Mouse (Mus musculus): Measurements from ENCODE around the gene Pfkfb1. TPM values are rescaled to one million over a fixed set of nuclear protein-coding genes. Genes with fewer than 3 reads are reported as not detected.

The Pfkfb1 gene
- total RNA-seq (2012; rRNA removed) (6.7 and 7.6 TPM in 2 replicates), total RNA-seq (2014; rRNA removed) (5.7 and 7.5 TPM in 2 replicates), polyA plus RNA-seq (2012; ENCODE audit: insufficient read length, low read depth) (12.4 and 15.0 TPM in 2 replicates)

GRCm38 (mm10) chrX:150588023-150588764 lies at the start of gene Pfkfb1:
Pfkfb1 (plus strand) TSS chrX:150588229.
- H3K4me3 ChIP-seq (replicated peaks in 1 of 3; ENCODE audit: low read depth in 2 of 3, low read length in 2 of 3, poor library complexity in 1 of 3) = peak within 1 kb of the TSS; percentile 66 to 94 (median 79)
- dilution Hi-C loops (cut with MboI; ENCODE audit: extremely low pct_ligation_motif_present, extremely low pct_unique_long_range_greater_than_20kb, low sequenced_read_pairs) = no loop called here
- peak within 1 kb of the TSS; percentile 95 for H3K9ac ChIP-seq (ENCODE audit: insufficient read depth, low read depth)
- H3K79me2 ChIP-seq (replicated peaks; ENCODE audit: control insufficient read depth, extremely low read depth, insufficient read depth, poor library complexity, severe bottlenecking) = peaks cover 11% of the 10 kb centered on the region
- no peaks in the 10 kb centered on the region for H3K4me1 ChIP-seq (ENCODE audit: control insufficient read depth in 1 of 2, insufficient read depth in 2 of 2)
- H3K27me3 ChIP-seq (replicated peaks) = no peaks in the 10 kb centered on the region
- peak; percentile 74 for DNase-seq (ENCODE audit: extremely low read depth)
- in situ Hi-C loops (cut with MboI; ENCODE audit: low pct_ligation_motif_present, low pct_unique_long_range_greater_than_20kb, low sequenced_read_pairs) = no loop called here
- H3K27ac ChIP-seq (ENCODE audit: insufficient read depth, low read depth) = peak within 1 kb of the TSS; percentile 70
- H3K36me3 ChIP-seq (replicated peaks in 1 of 2; ENCODE audit: control insufficient read depth in 1 of 2, insufficient read depth in 1 of 2, low read length in 1 of 2) = peaks cover 13 to 22% of the 10 kb centered on the region in 2 experiments
- TF ChIP-seq POLR2AphosphoS2 (IDR thresholded peaks at IDR 0.05; ENCODE audit: low read depth, low read length) (0 out of 2 replicates have a peak, but pooled peaks have one; percentile 59), SIN3A (IDR thresholded peaks at IDR 0.05; ENCODE audit: low read length) (peak; percentile 13), ZMIZ1 (IDR thresholded peaks at IDR 0.05; ENCODE audit: low read depth, low read length) (peak; percentile 64), MAFK (IDR thresholded peaks at IDR 0.05; ENCODE audit: insufficient replicate concordance, low read length) (no peak), NELFE (IDR thresholded peaks at IDR 0.05; ENCODE audit: low read depth, low read length) (peak; percentile 62), CHD2 (IDR thresholded peaks at IDR 0.05; ENCODE audit: low read length) (peak; percentile 74), TBP (conservative IDR thresholded peaks at IDR 0.05; ENCODE audit: low read depth, low read length) (0 out of 2 replicates have a peak, but pooled peaks have one; percentile 40), NRF1 (IDR thresholded peaks at IDR 0.05; ENCODE audit: low read depth, low read length) (no peak), POLR2A (IDR thresholded peaks at IDR 0.05; ENCODE audit: low read depth, low read length) (peak; percentile 83), ZNF384 (IDR thresholded peaks at IDR 0.05; ENCODE audit: low read depth, low read length) (no peak), IRF4 (IDR thresholded peaks at IDR 0.05; ENCODE audit: low read depth, low read length) (no peak), HCFC1 (IDR thresholded peaks at IDR 0.05; ENCODE audit: low read depth, low read length) (peak; percentile 61), ELF1 (IDR thresholded peaks at IDR 0.05; ENCODE audit: low read depth, low read length) (peak; percentile 78), CTCF (conservative IDR thresholded peaks at IDR 0.05 in 1 of 2, IDR thresholded peaks at IDR 0.05 in 1 of 2; ENCODE audit: low read depth in 2 of 2, low read length in 2 of 2) (peak in 1 of 2 experiments; percentile 57; a peak in 2 of 4 replicates), SMC3 (IDR thresholded peaks at IDR 0.05; ENCODE audit: low read depth, low read length) (0 out of 2 replicates have a peak, but pooled peaks have one; percentile 11), MAZ (IDR thresholded peaks at IDR 0.05; ENCODE audit: low read depth, low read length) (0 out of 2 replicates have a peak, but pooled peaks have one; percentile 24), TCF12 (IDR thresholded peaks at IDR 0.05; ENCODE audit: low read depth, low read length) (peak; percentile 41; the same call in 1 of the 2 replicates), MXI1 (IDR thresholded peaks at IDR 0.05; ENCODE audit: low read depth, low read length) (peak; percentile 38; the same call in 1 of the 2 replicates)
- no peaks in the 10 kb centered on the region for H3K9me3 ChIP-seq (replicated peaks; ENCODE audit: low read length)
- H3K4me2 ChIP-seq (ENCODE audit: insufficient read depth, low read depth, poor library complexity, severe bottlenecking) = peak within 1 kb of the TSS; percentile 65

GRCm38 (mm10) chrX:150540111-150540510 lies 47.9 kb upstream of the Pfkfb1 start:
- in situ Hi-C loops (cut with MboI; ENCODE audit: low pct_ligation_motif_present, low pct_unique_long_range_greater_than_20kb, low sequenced_read_pairs) (no loop called here), dilution Hi-C loops (cut with MboI; ENCODE audit: extremely low pct_ligation_motif_present, extremely low pct_unique_long_range_greater_than_20kb, low sequenced_read_pairs) (no loop called here)
- Histone ChIP-seq H3K27ac (ENCODE audit: insufficient read depth, low read depth) (no peak overlapping the region), H3K4me3 (replicated peaks in 1 of 3; ENCODE audit: low read depth in 2 of 3, low read length in 2 of 3, poor library complexity in 1 of 3) (no peak overlapping the region), H3K9ac (ENCODE audit: insufficient read depth, low read depth) (no peak overlapping the region), H3K79me2 (replicated peaks; ENCODE audit: control insufficient read depth, extremely low read depth, insufficient read depth, poor library complexity, severe bottlenecking) (no peaks in the 10 kb centered on the region), H3K9me3 (replicated peaks; ENCODE audit: low read length) (no peaks in the 10 kb centered on the region), H3K4me1 (ENCODE audit: control insufficient read depth in 1 of 2, insufficient read depth in 2 of 2) (no peaks in the 10 kb centered on the region), H3K36me3 (replicated peaks in 1 of 2; ENCODE audit: control insufficient read depth in 1 of 2, insufficient read depth in 1 of 2, low read length in 1 of 2) (peaks cover 0 to 2% of the 10 kb centered on the region in 2 experiments), H3K4me2 (ENCODE audit: insufficient read depth, low read depth, poor library complexity, severe bottlenecking) (no peak overlapping the region), H3K27me3 (replicated peaks) (no peaks in the 10 kb centered on the region)
- TF ChIP-seq CTCF (conservative IDR thresholded peaks at IDR 0.05 in 1 of 2, IDR thresholded peaks at IDR 0.05 in 1 of 2; ENCODE audit: low read depth in 2 of 2, low read length in 2 of 2) (no peak), RCOR1 (conservative IDR thresholded peaks at IDR 0.05; ENCODE audit: low read depth, low read length) (no peak), UBTF (IDR thresholded peaks at IDR 0.05; ENCODE audit: low read depth, low read length) (no peak), CHD1 (IDR thresholded peaks at IDR 0.05; ENCODE audit: low read depth, low read length) (no peak), RAD21 (IDR thresholded peaks at IDR 0.05; ENCODE audit: low read depth, low read length) (no peak), ELF1 (IDR thresholded peaks at IDR 0.05; ENCODE audit: low read depth, low read length) (no peak), HCFC1 (IDR thresholded peaks at IDR 0.05; ENCODE audit: low read depth, low read length) (no peak), IRF4 (IDR thresholded peaks at IDR 0.05; ENCODE audit: low read depth, low read length) (no peak), SIN3A (IDR thresholded peaks at IDR 0.05; ENCODE audit: low read length) (no peak), TCF12 (IDR thresholded peaks at IDR 0.05; ENCODE audit: low read depth, low read length) (no peak), ZC3H11A (IDR thresholded peaks at IDR 0.05; ENCODE audit: low read depth, low read length) (no peak), MXI1 (IDR thresholded peaks at IDR 0.05; ENCODE audit: low read depth, low read length) (no peak), NELFE (IDR thresholded peaks at IDR 0.05; ENCODE audit: low read depth, low read length) (no peak), KAT2A (IDR thresholded peaks at IDR 0.05; ENCODE audit: insufficient replicate concordance, low read length) (no peak), SMC3 (IDR thresholded peaks at IDR 0.05; ENCODE audit: low read depth, low read length) (no peak), ZNF384 (IDR thresholded peaks at IDR 0.05; ENCODE audit: low read depth, low read length) (no peak), JUN (IDR thresholded peaks at IDR 0.05; ENCODE audit: insufficient read depth, low read depth, low read length) (no peak), ZMIZ1 (IDR thresholded peaks at IDR 0.05; ENCODE audit: low read depth, low read length) (no peak)
- no peak for DNase-seq (ENCODE audit: extremely low read depth)

Measured in CH12.LX (cell line).